Mouse (Mus musculus): ENCODE results near the gene Rhobtb1.

GRCm38 (mm10) chr10:69156462-69156861, 5.2 kb downstream of the Rhobtb1 start:
- TF ChIP-seq CTCF (IDR thresholded peaks at IDR 0.05; ENCODE audit: low read depth): no peak
- TF ChIP-seq EP300 (IDR thresholded peaks at IDR 0.05; ENCODE audit: low read depth): no peak
